Mouse (Mus musculus): ENCODE data around the gene Nfe2l2. TPM values are rescaled to one million over a fixed set of nuclear protein-coding genes. Genes with fewer than 3 reads are reported as not detected.
A peak's percentile ranks its signal among the peaks of the same experiment; 100 is the strongest.

Gene Nfe2l2
- polyA plus RNA-seq, 1 experiment from 2014 or later, result 33.8 TPM

- Histone ChIP-seq H3K4me3 (no peak overlapping the region), H3K36me3 (0 out of 2 replicates have a peak, but pooled peaks cover 4% of the 10 kb centered on the region), H3K4me1 (peaks cover 36% of the 10 kb centered on the region), H3K27me3 (ENCODE audit: low read depth, poor library complexity, severe bottlenecking) (no peaks in the 10 kb centered on the region), H3K27ac (no peak overlapping the region), H3K9me3 (replicated peaks) (no peaks in the 10 kb centered on the region)
- 89% methylated on average over 10 of the region's 10 CpGs for WGBS
- DNase-seq (ENCODE audit: low spot score), result no peak
These were observed 14.8 kb downstream of the Nfe2l2 start for GRCm38 (mm10) chr2:75689482-75690158.

DNA sequence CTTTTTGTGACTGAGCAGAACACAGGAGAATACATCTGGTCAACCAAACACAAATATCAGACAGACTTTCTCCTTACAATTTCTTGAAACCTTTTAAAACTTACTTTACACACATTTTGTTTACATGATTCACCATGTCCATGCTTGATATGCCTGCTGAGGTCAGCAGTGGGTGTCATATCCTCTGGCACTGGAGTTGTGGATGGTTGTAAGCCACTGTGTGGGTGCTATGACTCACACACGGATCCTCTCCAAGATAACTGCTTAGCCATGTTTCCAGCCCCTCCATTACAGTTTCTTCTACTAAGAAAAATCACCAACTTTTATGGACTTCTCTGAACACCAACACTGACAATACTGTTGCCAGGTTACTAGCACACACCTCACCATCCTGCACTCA is 15.5 kb downstream of the Nfe2l2 start:
- 83% methylated on average over 1 of the region's 1 CpGs for WGBS
- no peak overlapping the region for H3K27ac ChIP-seq
- H3K4me1 ChIP-seq, result peaks cover 40% of the 10 kb centered on the region
- 0 out of 2 replicates have a peak, but pooled peaks cover 4% of the 10 kb centered on the region for H3K36me3 ChIP-seq
- H3K4me3 ChIP-seq, result no peak overlapping the region
- DNase-seq (ENCODE audit: low spot score), result no peak
- H3K9me3 ChIP-seq (replicated peaks), result no peaks in the 10 kb centered on the region
- H3K27me3 ChIP-seq (ENCODE audit: low read depth, poor library complexity, severe bottlenecking), result no peaks in the 10 kb centered on the region

GRCm38 (mm10) chr2:75687040-75687749 is 17.2 kb downstream of the Nfe2l2 start:
- WGBS, result 91% methylated on average over 10 of the region's 10 CpGs
- H3K9me3 ChIP-seq (replicated peaks), result no peaks in the 10 kb centered on the region
- no peaks in the 10 kb centered on the region for H3K27me3 ChIP-seq (ENCODE audit: low read depth, poor library complexity, severe bottlenecking)
- H3K4me3 ChIP-seq, result no peak overlapping the region
- H3K36me3 ChIP-seq, result 0 out of 2 replicates have a peak, but pooled peaks cover 4% of the 10 kb centered on the region
- H3K27ac ChIP-seq, result no peak overlapping the region
- no peak for DNase-seq (ENCODE audit: low spot score)
- H3K4me1 ChIP-seq, result peaks cover 32% of the 10 kb centered on the region

DNA sequence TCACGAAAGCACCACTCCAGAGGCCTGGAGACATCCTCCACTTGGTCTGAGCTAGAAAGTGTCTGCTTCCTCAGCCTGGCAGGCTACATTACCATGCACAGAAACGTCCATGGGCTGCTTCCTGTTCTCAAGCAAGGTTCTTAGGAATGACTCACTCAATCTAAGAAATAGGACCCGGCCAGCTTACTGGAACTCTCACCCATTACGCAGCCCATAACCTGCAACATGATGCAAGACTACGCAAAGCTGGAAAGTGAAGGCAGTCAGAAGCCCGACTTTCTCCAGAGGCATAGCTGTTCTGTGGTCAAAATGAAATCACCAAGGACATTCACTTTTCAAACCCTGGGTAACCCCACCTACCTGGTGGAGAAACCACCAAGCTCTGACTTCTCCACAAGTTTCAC is 19.0 kb downstream of the Nfe2l2 start:
- Histone ChIP-seq H3K27ac (no peak overlapping the region), H3K4me1 (peaks cover 36% of the 10 kb centered on the region), H3K36me3 (0 out of 2 replicates have a peak, but pooled peaks cover 4% of the 10 kb centered on the region), H3K4me3 (no peak overlapping the region), H3K27me3 (ENCODE audit: low read depth, poor library complexity, severe bottlenecking) (no peaks in the 10 kb centered on the region), H3K9me3 (replicated peaks) (no peaks in the 10 kb centered on the region)
- WGBS, result 84% methylated on average over 6 of the region's 6 CpGs
- DNase-seq (ENCODE audit: low spot score), result no peak

GRCm38 (mm10) chr2:75684526-75684925 is 19.9 kb downstream of the Nfe2l2 start:
- no peak for DNase-seq (ENCODE audit: low spot score)
- no peak overlapping the region for H3K4me3 ChIP-seq
- no peak overlapping the region for H3K27ac ChIP-seq
- 0 out of 2 replicates have a peak, but pooled peaks cover 2% of the 10 kb centered on the region for H3K36me3 ChIP-seq
- no peaks in the 10 kb centered on the region for H3K9me3 ChIP-seq (replicated peaks)
- H3K4me1 ChIP-seq, result peaks cover 36% of the 10 kb centered on the region
- H3K27me3 ChIP-seq (ENCODE audit: low read depth, poor library complexity, severe bottlenecking), result no peaks in the 10 kb centered on the region
- WGBS, result 96% methylated on average over 3 of the region's 3 CpGs

GRCm38 (mm10) chr2:75682978-75683709 is 21.3 kb downstream of the Nfe2l2 start:
- H3K36me3 ChIP-seq, result peaks cover 12% of the 10 kb centered on the region
- H3K4me1 ChIP-seq, result peaks cover 36% of the 10 kb centered on the region
- no peak for DNase-seq (ENCODE audit: low spot score)
- peak overlapping the region; percentile 46 for H3K27ac ChIP-seq
- 81% methylated on average over 15 of the region's 15 CpGs for WGBS
- H3K27me3 ChIP-seq (ENCODE audit: low read depth, poor library complexity, severe bottlenecking), result no peaks in the 10 kb centered on the region
- no peak overlapping the region for H3K4me3 ChIP-seq
- no peaks in the 10 kb centered on the region for H3K9me3 ChIP-seq (replicated peaks)

- H3K27me3 ChIP-seq (ENCODE audit: low read depth, poor library complexity, severe bottlenecking), result no peaks in the 10 kb centered on the region
- peak overlapping the region; percentile 73 for H3K27ac ChIP-seq
- H3K36me3 ChIP-seq, result peaks cover 28% of the 10 kb centered on the region
- no peak overlapping the region for H3K4me3 ChIP-seq
- H3K4me1 ChIP-seq, result peaks cover 32% of the 10 kb centered on the region
- WGBS, result 47% methylated on average over 7 of the region's 7 CpGs
- peak; percentile 60 for DNase-seq (ENCODE audit: low spot score)
- no peaks in the 10 kb centered on the region for H3K9me3 ChIP-seq (replicated peaks)
These were observed 23.0 kb downstream of the Nfe2l2 start for GRCm38 (mm10) chr2:75681439-75681838.

DNA sequence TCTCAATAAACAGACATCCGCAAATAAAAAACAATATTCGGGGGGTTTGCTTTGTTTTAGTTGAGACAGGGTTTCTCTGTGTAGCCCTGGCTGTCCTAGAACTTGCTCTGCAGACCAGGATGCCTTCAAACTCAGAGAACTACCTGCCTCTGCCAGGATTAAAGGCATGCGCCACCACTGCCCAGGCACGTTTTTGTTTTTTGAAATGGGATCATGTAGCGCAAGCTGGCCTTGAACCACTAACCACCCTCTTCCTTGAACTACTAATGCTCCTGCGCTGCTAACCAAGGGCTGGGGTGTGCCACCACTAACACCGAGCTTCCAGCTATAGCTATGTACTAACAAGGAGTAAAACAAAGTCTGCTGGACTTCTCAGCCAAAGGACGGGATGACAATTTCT is 24.5 kb downstream of the Nfe2l2 start:
- no peak for DNase-seq (ENCODE audit: low spot score)
- H3K36me3 ChIP-seq, result peaks cover 41% of the 10 kb centered on the region

DNA sequence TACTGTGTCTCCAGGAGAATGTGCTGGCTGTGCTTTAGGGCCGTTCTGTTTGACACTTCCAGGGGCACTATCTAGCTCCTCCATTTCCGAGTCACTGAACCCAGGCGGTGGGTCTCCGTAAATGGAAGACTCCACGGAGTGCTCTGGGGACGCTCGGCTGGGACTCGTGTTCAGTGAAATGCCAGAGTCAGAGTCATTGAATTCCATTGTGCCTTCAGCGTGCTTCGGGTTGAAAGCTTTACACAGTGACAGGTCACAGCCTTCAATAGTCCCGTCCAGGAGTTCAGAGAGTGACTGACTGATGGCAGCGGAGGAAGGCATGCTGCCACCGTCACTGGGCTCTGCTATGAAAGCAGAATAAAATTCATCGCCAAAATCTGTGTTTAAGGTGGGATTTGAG is 27.9 kb downstream of the Nfe2l2 start:
- Histone ChIP-seq H3K9me3 (replicated peaks) (no peaks in the 10 kb centered on the region), H3K27me3 (ENCODE audit: low read depth, poor library complexity, severe bottlenecking) (no peaks in the 10 kb centered on the region), H3K4me1 (peaks cover 9% of the 10 kb centered on the region), H3K4me3 (no peak overlapping the region), H3K36me3 (peaks cover 58% of the 10 kb centered on the region), H3K27ac (no peak overlapping the region)
- DNase-seq (ENCODE audit: low spot score), result no peak
- 92% methylated on average over 14 of the region's 14 CpGs for WGBS

More for the DNA sequence above, 24.5 kb downstream of the Nfe2l2 start:
- WGBS, result 92% methylated on average over 8 of the region's 8 CpGs
- H3K4me1 ChIP-seq, result peaks cover 22% of the 10 kb centered on the region
- no peak overlapping the region for H3K4me3 ChIP-seq
- H3K27me3 ChIP-seq (ENCODE audit: low read depth, poor library complexity, severe bottlenecking), result no peaks in the 10 kb centered on the region
- H3K9me3 ChIP-seq (replicated peaks), result no peaks in the 10 kb centered on the region
- no peak overlapping the region for H3K27ac ChIP-seq

GRCm38 (mm10) chr2:75672561-75672960 is 31.9 kb downstream of the Nfe2l2 start:
- H3K36me3 ChIP-seq, result peaks cover 44% of the 10 kb centered on the region
- H3K9me3 ChIP-seq (replicated peaks), result no peaks in the 10 kb centered on the region
- no peak overlapping the region for H3K27ac ChIP-seq
- no peak for DNase-seq (ENCODE audit: low spot score)
- H3K4me1 ChIP-seq, result no peaks in the 10 kb centered on the region
- no peaks in the 10 kb centered on the region for H3K27me3 ChIP-seq (ENCODE audit: low read depth, poor library complexity, severe bottlenecking)
- no peak overlapping the region for H3K4me3 ChIP-seq
- WGBS, result 83% methylated on average over 3 of the region's 3 CpGs

GRCm38 (mm10) chr2:75671337-75671660 is 33.1 kb downstream of the Nfe2l2 start:
- no peaks in the 10 kb centered on the region for H3K9me3 ChIP-seq (replicated peaks)
- no peaks in the 10 kb centered on the region for H3K27me3 ChIP-seq (ENCODE audit: low read depth, poor library complexity, severe bottlenecking)
- DNase-seq (ENCODE audit: low spot score), result no peak
- no peaks in the 10 kb centered on the region for H3K4me1 ChIP-seq
- H3K4me3 ChIP-seq, result no peak overlapping the region
- H3K36me3 ChIP-seq, result peaks cover 35% of the 10 kb centered on the region
- H3K27ac ChIP-seq, result no peak overlapping the region
- 94% methylated on average over 2 of the region's 2 CpGs for WGBS

DNA sequence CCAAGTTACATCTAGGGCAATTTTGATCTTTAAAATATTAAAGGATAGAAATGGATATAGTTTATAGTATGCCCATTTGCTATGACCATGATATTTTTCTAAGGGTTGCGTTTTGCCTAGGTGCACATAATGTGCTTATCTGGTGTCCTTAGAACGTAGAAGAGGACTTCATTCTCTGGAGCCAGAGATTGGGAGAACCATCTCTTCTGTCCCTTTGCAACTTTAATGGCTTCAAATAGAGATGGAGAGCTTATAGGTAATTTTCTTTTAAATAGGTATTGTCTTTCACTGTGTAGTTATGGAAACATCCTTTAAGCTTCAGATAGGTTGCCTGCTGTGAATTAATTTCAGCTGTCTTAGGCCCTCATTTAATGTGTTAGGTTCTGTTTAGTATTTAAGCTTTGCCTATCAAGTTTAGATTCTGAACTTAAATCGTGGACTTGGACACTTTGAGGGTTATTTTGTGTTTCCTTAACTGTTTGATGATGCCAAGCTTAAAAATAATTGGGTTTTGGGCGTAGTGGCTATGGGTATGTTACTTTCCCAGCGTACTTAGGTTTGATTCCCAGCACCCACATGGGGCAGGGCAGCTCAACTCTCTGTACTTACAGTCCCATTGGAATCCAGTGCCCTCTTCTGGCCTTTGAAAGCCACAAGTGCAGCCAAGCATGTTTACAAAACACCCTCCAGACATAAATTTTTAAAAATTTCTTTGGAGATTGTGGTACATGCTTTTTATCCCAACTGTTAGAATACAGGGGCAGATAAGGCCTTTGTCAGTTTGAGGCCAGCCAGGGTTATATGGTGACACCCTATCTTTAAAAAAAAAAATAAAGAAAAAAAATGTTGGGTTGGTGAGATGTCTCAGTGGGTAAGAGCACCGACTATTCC is 33.8 kb downstream of the Nfe2l2 start:
- WGBS, result 85% methylated on average over 6 of the region's 6 CpGs
- Histone ChIP-seq H3K27ac (no peak overlapping the region), H3K9me3 (replicated peaks) (no peaks in the 10 kb centered on the region), H3K36me3 (peaks cover 31% of the 10 kb centered on the region), H3K4me1 (no peaks in the 10 kb centered on the region), H3K27me3 (ENCODE audit: low read depth, poor library complexity, severe bottlenecking) (no peaks in the 10 kb centered on the region), H3K4me3 (no peak overlapping the region)
- no peak for DNase-seq (ENCODE audit: low spot score)

All from limb, embryonic 10.5 days (tissue).